Mouse (Mus musculus) gastrocnemius, adult 8-10 months (tissue): ENCODE results near the gene Cilp2. TPM values are rescaled to one million over a fixed set of nuclear protein-coding genes. Genes with fewer than 3 reads are reported as not detected.

Source experiments
- DNase-seq, 2 experiments: peaks; one replicate each; pipeline ENCODE4 v3.0.0; 2022; ENCODE audit warnings: low spot score in 2 of 2
- total RNA-seq, 4 experiments: library from RNA; stranded (reverse); gene quantifications; 2 replicates each; pipeline ENCODE4 v1.2.4; 2022

The Cilp2 gene
- total RNA-seq, 4 experiments from 2014 or later: 1.2 to 6.0 (median 2.1) TPM

GRCm38 (mm10) chr8:69874654-69875053 is 12.8 kb downstream of the Cilp2 start:
- DNase-seq: peak; percentile 61 to 77

GRCm38 (mm10) chr8:69874155-69874554 is 13.3 kb downstream of the Cilp2 start:
- DNase-seq: peak in 1 of 2 experiments; percentile 48

- no peak for DNase-seq
These were observed 16.6 kb downstream of the Cilp2 start for GRCm38 (mm10) chr8:69870907-69871306.

DNA sequence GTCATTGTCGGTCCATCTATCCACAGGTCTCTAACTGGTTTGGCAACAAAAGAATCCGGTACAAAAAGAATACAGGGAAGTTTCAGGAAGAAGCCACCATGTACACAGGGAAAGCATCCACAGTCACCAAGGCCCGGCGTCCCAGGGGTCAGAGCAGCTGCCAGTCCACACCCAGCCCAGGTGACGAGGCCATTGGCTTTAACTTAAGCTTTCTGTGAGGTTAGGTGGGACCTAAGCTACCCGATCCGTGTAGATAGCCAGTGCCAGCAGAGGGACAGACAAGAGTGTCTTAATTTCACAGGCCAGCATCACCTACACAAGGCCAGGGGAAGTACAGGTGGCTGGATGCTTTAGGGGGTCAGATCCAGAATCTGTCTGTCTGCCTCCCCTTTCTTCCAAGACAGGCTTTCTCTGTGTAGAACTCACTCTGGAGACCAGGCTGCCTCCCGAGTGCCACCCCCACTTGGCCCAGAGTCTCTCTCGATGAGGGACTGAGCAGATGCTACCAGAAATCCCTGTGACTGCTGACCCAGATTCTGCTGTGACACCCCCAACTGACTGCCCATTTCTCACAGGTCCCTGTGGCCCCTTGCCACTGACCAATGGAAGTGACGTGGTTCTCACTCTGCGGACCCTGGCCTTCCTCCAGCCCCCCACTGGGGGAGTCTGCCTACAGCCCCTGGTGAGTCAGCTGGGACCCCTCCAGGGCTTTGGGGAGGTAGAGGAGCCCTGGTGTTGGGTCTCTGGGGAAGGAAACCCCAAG is 17.3 kb downstream of the Cilp2 start:
- DNase-seq: no peak

- no peak for DNase-seq
These were observed 19.7 kb downstream of the Cilp2 start for GRCm38 (mm10) chr8:69867696-69868326.

- DNase-seq: no peak
These were observed 23.3 kb downstream of the Cilp2 start for GRCm38 (mm10) chr8:69864180-69864579.

DNA sequence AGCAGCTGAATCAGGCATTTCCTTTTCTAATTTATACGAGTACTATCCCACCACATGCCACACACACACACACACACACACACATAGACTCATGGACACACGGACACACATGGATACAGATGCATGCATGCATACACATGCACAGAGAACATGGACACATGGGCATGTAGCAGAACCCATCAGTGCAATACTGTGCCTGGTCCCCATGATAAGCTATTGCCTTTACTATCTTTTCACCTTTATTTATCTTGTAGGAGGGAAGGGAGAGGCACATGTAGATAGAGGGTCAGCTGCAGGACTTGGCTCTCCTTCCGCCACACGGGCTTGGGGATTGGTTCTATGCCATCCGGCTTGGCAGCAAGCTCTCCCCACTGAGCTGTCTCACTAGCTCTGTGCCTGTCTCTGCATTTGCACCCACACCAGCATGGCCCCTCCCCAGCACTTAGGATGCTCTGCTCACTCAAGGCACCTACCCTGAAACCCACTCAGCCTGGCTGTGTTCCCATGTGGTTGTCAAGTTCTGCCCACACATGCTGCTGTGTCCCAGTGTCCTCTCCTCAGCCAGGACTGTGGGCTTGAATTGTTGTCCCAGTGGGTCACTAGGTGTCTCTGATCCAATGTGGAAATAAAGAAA is 24.0 kb downstream of the Cilp2 start:
- no peak for DNase-seq

DNA sequence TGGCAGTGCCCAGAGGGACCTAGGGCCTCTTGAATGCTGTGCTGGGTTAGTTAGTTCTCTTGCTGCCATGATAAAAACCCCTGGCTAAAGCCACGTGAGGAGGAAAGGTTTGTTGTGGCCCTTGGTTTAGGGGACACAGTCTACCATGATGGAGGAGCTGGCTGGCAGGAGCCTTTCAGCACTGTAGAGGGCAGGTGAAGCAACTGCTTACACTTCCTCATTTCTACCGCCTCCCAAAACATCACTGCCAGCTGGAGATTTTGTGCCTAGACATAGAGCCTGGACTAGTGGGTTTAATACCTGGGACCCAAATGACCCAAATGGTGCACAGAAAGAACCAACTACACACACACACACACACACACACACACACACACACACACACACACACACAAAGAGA is 26.2 kb downstream of the Cilp2 start:
- DNase-seq: no peak

DNA sequence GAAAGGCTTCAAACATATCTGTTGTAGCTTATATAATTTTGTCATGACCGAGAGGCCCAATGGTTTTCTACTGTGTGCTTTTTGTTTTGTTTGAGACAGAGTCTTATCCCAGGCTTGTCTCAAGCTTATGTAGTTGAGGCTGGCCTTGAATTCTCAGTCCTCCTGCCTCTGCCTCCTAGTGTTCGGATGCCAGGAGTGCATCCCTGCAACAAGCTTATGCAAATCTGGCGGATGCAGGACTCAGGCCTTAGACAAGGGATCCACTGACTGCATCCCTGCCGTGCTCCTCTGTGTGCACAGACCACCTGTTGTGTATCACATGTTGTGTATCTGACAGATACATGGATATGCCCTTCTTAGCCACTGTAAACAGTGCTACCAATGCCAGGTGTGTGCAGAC is 26.7 kb downstream of the Cilp2 start:
- DNase-seq: no peak

DNA sequence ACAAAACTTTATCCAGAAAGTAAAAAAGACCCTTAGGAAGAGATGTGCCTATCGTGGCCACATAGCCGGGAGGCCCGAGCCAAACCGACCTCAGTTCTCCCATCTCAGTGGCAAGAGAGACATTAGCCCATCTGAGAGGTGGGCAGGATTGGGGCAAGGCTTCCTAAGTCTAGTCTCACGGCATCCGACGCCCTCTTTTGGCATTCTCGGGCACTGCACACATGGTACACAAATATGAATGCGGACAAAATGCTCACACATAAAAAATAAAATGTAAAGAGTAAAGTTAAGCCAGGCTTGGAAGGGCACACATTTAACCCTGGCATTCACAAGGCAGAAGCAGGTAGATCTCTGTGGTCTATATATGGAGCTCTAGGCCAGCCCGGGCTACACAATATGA is 33.6 kb downstream of the Cilp2 start:
- no peak for DNase-seq

GRCm38 (mm10) chr8:69850926-69851506 is 36.5 kb downstream of the Cilp2 start:
- DNase-seq: no peak

GRCm38 (mm10) chr8:69849899-69850298 is 37.6 kb downstream of the Cilp2 start:
- no peak for DNase-seq

DNA sequence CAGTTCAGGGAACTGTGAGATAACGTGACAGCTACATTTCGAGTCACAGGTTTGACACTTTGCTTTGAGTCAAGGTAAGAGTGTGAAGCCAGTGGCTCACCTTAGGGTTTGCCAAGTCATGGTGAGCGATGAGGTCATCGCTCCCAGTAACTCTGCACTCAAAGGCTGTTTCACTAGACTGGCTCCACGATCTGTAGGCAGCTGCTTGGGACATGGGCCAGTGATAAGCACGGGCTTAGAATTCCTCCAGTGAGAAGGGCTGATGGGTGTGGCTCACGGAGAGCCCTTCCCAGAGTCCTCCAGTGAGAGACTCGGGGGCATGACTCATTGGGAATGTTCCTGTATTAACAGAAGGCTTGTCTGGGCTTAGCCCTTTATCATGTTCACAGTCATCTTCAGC is 38.5 kb downstream of the Cilp2 start:
- no peak for DNase-seq

- DNase-seq: no peak
These were observed 40.1 kb downstream of the Cilp2 start for GRCm38 (mm10) chr8:69847167-69848065.

GRCm38 (mm10) chr8:69837057-69837682 is 50.3 kb downstream of the Cilp2 start:
- no peak for DNase-seq

DNA sequence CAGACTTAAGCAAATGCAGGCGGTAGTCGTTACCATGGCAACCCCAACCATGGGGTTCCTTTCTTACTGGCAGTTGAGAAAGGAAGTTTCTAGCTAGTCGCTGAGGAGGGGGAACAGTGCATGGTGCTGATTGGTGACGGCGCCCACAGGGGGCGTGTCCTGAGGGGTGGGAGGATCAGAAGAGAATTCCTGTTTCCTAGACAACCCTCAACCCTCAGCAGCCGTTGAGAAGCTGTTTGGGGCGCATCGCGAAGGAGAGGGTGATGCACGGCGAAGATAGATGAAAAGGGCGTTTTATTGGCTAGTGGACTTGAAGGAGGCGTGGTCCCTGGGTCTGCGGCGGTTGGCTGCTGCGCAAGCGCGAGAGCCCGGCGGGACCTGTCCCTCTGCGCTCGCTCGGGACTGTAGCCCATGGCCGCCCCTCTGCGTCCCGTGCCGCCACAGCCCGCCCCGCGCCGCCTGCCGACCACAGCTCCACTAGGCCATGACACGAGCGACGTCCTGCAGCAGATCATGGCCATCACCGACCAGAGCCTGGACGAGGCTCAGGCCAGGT is 55.1 kb downstream of the Cilp2 start, which contains the start of gene Pbx4:
Pbx4 (plus strand) TSS at position 194 of the 556 bp plus-strand sequence.
- peak; percentile 33 to 55 for DNase-seq
